Mouse (Mus musculus): ENCODE measurements at regions not wholly inside any gene's neighbourhood (a gene's known extent, or its start where the extent isn't known, plus 50 kb on each side); places are given as distances from the start of the nearest gene placed in this dataset.
A peak's percentile ranks its signal among the peaks of the same experiment; 100 is the strongest.

- no peaks in the 10 kb centered on the region for H3K9me3 ChIP-seq (replicated peaks; ENCODE audit: control insufficient read depth, low read length)
- DNase-seq (ENCODE audit: low spot score) = no peak
- no peaks in the 10 kb centered on the region for H3K4me1 ChIP-seq (ENCODE audit: control insufficient read depth, insufficient read depth, low read length)
- H3K27me3 ChIP-seq (replicated peaks; ENCODE audit: control insufficient read depth, insufficient read depth, low read length) = no peaks in the 10 kb centered on the region
- H3K27ac ChIP-seq (ENCODE audit: low read depth, low read length) = no peak overlapping the region
- no peak overlapping the region for H3K4me2 ChIP-seq (ENCODE audit: low read length)
- ATAC-seq = no peak
- H3K9ac ChIP-seq (ENCODE audit: low read length) = no peak overlapping the region
- no peak overlapping the region for H3K4me3 ChIP-seq (ENCODE audit: low read depth, low read length)
- no peaks in the 10 kb centered on the region for H3K36me3 ChIP-seq (ENCODE audit: control insufficient read depth, insufficient read depth, low read length)
Measured at GRCm38 (mm10) chrX:98375437-98375836, 226.9 kb downstream of the Ar start.

- WGBS = 68% methylated on average over 7 of the region's 7 CpGs
Measured at GRCm38 (mm10) chrX:98380247-98380905, 231.8 kb downstream of the Ar start.

DNA sequence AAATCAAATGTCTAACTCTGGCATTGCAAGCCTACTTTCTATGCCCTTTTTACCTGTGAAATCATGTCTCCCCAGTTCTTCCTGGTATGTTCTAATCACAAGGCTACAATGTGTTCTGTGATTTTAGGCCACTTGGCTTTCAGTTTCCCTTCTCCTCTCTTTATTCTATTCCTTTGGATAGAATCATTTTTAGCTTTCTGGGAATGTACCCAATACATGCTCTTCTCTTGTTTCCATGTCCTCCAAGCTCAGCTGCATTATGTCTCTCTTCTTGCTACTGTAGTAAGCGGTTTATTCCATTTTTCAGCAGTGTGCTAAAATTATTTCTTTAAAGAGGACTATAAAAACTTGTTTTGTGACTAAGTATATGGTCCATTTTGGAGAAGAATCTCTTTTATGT, 235.4 kb downstream of the Ar start:
- H3K4me1 ChIP-seq (ENCODE audit: control insufficient read depth, insufficient read depth, low read length) = no peaks in the 10 kb centered on the region
- H3K9ac ChIP-seq (ENCODE audit: low read length) = no peak overlapping the region
- WGBS = 81% methylated on average over 1 of the region's 1 CpGs
- no peaks in the 10 kb centered on the region for H3K36me3 ChIP-seq (ENCODE audit: control insufficient read depth, insufficient read depth, low read length)
- H3K4me2 ChIP-seq (ENCODE audit: low read length) = no peak overlapping the region
- no peak overlapping the region for H3K27ac ChIP-seq (ENCODE audit: low read depth, low read length)
- H3K27me3 ChIP-seq (replicated peaks; ENCODE audit: control insufficient read depth, insufficient read depth, low read length) = no peaks in the 10 kb centered on the region
- H3K4me3 ChIP-seq (ENCODE audit: low read depth, low read length) = no peak overlapping the region
- no peak for DNase-seq (ENCODE audit: low spot score)
- no peak for ATAC-seq
- no peaks in the 10 kb centered on the region for H3K9me3 ChIP-seq (replicated peaks; ENCODE audit: control insufficient read depth, low read length)

More at GRCm38 (mm10) chrX:98380247-98380905, 231.8 kb downstream of the Ar start:
- no peak overlapping the region for H3K27ac ChIP-seq (ENCODE audit: low read depth, low read length)
- H3K27me3 ChIP-seq (replicated peaks; ENCODE audit: control insufficient read depth, insufficient read depth, low read length) = no peaks in the 10 kb centered on the region
- H3K4me1 ChIP-seq (ENCODE audit: control insufficient read depth, insufficient read depth, low read length) = no peaks in the 10 kb centered on the region
- no peak overlapping the region for H3K4me2 ChIP-seq (ENCODE audit: low read length)
- peak; percentile 19 for DNase-seq (ENCODE audit: low spot score)
- H3K4me3 ChIP-seq (ENCODE audit: low read depth, low read length) = no peak overlapping the region
- H3K36me3 ChIP-seq (ENCODE audit: control insufficient read depth, insufficient read depth, low read length) = no peaks in the 10 kb centered on the region
- no peak overlapping the region for H3K9ac ChIP-seq (ENCODE audit: low read length)
- no peak for ATAC-seq
- H3K9me3 ChIP-seq (replicated peaks; ENCODE audit: control insufficient read depth, low read length) = no peaks in the 10 kb centered on the region

DNA sequence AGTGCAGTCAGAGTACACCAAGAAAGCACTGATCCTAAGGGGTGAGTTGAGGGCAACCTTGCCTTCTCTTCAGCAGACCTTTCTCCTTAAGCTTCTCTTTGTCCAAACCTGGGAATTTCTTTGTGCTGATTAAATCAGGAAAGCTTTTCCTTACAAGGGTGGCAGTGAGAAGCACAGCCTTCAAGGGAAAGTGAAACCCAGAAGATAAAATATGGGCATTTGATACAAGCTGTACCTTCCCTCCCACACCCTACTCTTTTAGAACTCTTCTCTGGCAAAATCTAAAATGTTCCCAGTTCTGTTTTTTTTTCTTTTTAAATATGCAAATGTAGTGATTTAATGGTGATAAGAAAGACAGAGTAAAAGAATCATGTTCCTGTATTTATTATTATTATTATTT, 243.8 kb downstream of the Ar start:
- ATAC-seq (no peak), DNase-seq (ENCODE audit: low spot score) (no peak)
- Histone ChIP-seq H3K36me3 (ENCODE audit: control insufficient read depth, insufficient read depth, low read length) (no peaks in the 10 kb centered on the region), H3K9ac (ENCODE audit: low read length) (no peak overlapping the region), H3K27me3 (replicated peaks; ENCODE audit: control insufficient read depth, insufficient read depth, low read length) (no peaks in the 10 kb centered on the region), H3K4me3 (ENCODE audit: low read depth, low read length) (no peak overlapping the region), H3K27ac (ENCODE audit: low read depth, low read length) (no peak overlapping the region), H3K9me3 (replicated peaks; ENCODE audit: control insufficient read depth, low read length) (no peaks in the 10 kb centered on the region), H3K4me2 (ENCODE audit: low read length) (no peak overlapping the region), H3K4me1 (ENCODE audit: control insufficient read depth, insufficient read depth, low read length) (no peaks in the 10 kb centered on the region)

GRCm38 (mm10) chrX:98409090-98409489, 260.5 kb downstream of the Ar start:
- H3K36me3 ChIP-seq (ENCODE audit: control insufficient read depth, insufficient read depth, low read length) = no peaks in the 10 kb centered on the region
- ATAC-seq = no peak
- H3K9me3 ChIP-seq (replicated peaks; ENCODE audit: control insufficient read depth, low read length) = no peaks in the 10 kb centered on the region
- no peak overlapping the region for H3K4me3 ChIP-seq (ENCODE audit: low read depth, low read length)
- no peak overlapping the region for H3K4me2 ChIP-seq (ENCODE audit: low read length)
- no peak for DNase-seq (ENCODE audit: low spot score)
- no peak overlapping the region for H3K9ac ChIP-seq (ENCODE audit: low read length)
- no peaks in the 10 kb centered on the region for H3K27me3 ChIP-seq (replicated peaks; ENCODE audit: control insufficient read depth, insufficient read depth, low read length)
- H3K4me1 ChIP-seq (ENCODE audit: control insufficient read depth, insufficient read depth, low read length) = no peaks in the 10 kb centered on the region
- H3K27ac ChIP-seq (ENCODE audit: low read depth, low read length) = no peak overlapping the region

DNA sequence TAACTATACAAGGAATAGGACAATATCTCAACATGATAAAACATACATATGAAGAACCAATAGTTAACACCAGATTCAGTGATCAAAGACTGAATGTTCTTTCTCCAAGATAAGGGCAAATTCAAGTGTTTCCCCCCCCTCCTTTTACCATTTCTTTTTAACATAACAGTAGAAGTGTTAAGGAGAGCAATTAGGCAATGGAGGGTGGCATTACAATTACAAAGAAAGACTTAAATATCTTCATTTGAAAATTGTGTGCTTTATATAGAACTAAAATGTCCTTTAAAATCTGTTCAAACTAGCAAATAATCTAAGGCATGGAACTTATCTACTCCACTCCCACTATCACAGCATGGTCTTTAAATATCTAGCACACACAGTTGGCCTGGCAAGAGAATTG, 270.9 kb downstream of the Ar start:
- H3K9ac ChIP-seq (ENCODE audit: low read length) = no peak overlapping the region
- H3K27ac ChIP-seq (ENCODE audit: low read depth, low read length) = no peak overlapping the region
- H3K4me3 ChIP-seq (ENCODE audit: low read depth, low read length) = no peak overlapping the region
- H3K36me3 ChIP-seq (ENCODE audit: control insufficient read depth, insufficient read depth, low read length) = no peaks in the 10 kb centered on the region
- H3K27me3 ChIP-seq (replicated peaks; ENCODE audit: control insufficient read depth, insufficient read depth, low read length) = no peaks in the 10 kb centered on the region
- DNase-seq (ENCODE audit: low spot score) (no peak), ATAC-seq (no peak)
- H3K4me1 ChIP-seq (ENCODE audit: control insufficient read depth, insufficient read depth, low read length) = no peaks in the 10 kb centered on the region
- H3K9me3 ChIP-seq (replicated peaks; ENCODE audit: control insufficient read depth, low read length) = no peaks in the 10 kb centered on the region
- H3K4me2 ChIP-seq (ENCODE audit: low read length) = no peak overlapping the region

DNA sequence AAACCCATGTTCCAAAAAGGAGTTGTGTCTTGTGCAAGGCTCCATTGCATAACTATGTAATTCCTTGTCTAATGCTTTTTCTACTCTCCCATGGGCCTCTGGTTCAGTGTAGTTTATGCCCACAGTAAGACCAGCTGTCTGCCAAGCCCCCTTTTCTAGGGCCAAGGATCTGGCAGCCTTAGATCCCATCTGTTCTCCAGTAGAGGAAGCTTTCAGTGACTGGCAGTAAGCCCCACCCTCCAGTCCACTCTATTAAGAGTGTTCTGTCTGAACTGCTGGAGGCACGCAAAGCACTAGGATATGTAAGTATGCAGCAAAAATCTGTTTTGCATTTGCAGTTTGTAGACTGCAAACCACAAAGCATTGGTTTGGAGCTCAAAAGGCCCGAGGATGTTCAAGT, 303.5 kb downstream of the Ar start:
- Histone ChIP-seq H3K4me2 (ENCODE audit: low read length) (no peak overlapping the region), H3K36me3 (ENCODE audit: control insufficient read depth, insufficient read depth, low read length) (no peaks in the 10 kb centered on the region), H3K9me3 (replicated peaks; ENCODE audit: control insufficient read depth, low read length) (no peaks in the 10 kb centered on the region), H3K27ac (ENCODE audit: low read depth, low read length) (no peak overlapping the region), H3K9ac (ENCODE audit: low read length) (no peak overlapping the region), H3K4me1 (ENCODE audit: control insufficient read depth, insufficient read depth, low read length) (no peaks in the 10 kb centered on the region), H3K27me3 (replicated peaks; ENCODE audit: control insufficient read depth, insufficient read depth, low read length) (no peaks in the 10 kb centered on the region), H3K4me3 (ENCODE audit: low read depth, low read length) (no peak overlapping the region)
- 68% methylated on average over 2 of the region's 2 CpGs for WGBS
- DNase-seq (ENCODE audit: low spot score) (peak; percentile 13), ATAC-seq (peak; percentile 32; the same call in 1 of the 2 replicates)

- ATAC-seq (no peak), DNase-seq (ENCODE audit: low spot score) (no peak)
- H3K27ac ChIP-seq (ENCODE audit: low read depth, low read length) = no peak overlapping the region
- WGBS = 90% methylated on average over 4 of the region's 4 CpGs
- no peaks in the 10 kb centered on the region for H3K9me3 ChIP-seq (replicated peaks; ENCODE audit: control insufficient read depth, low read length)
- H3K27me3 ChIP-seq (replicated peaks; ENCODE audit: control insufficient read depth, insufficient read depth, low read length) = no peaks in the 10 kb centered on the region
- no peak overlapping the region for H3K4me3 ChIP-seq (ENCODE audit: low read depth, low read length)
- no peaks in the 10 kb centered on the region for H3K36me3 ChIP-seq (ENCODE audit: control insufficient read depth, insufficient read depth, low read length)
- no peak overlapping the region for H3K9ac ChIP-seq (ENCODE audit: low read length)
- no peak overlapping the region for H3K4me2 ChIP-seq (ENCODE audit: low read length)
- no peaks in the 10 kb centered on the region for H3K4me1 ChIP-seq (ENCODE audit: control insufficient read depth, insufficient read depth, low read length)
Measured at GRCm38 (mm10) chrX:98476473-98477254, 328.1 kb downstream of the Ar start.
